27 mouse cellular contexts compared by ENCODE assay signal in genomic region chr1:98023866-98024265, GRCm38 (mm10).
DNase-seq lines count a peak whose midpoint lies in the region; ATAC-seq and TF ChIP-seq lines count a peak whose summit lies in the region.
"Had no signal": no experiment of that assay in that cellular context is flagged by ENCODE, and none has a peak within 500 bp of the region (broad histone marks: within the 10 kb centered on the region; RNA-seq: fewer than 3 reads in every experiment).

No protein-coding gene starts in this region.

- no peaks in the 10 kb centered on the region for H3K27me3 ChIP-seq in cerebellum, adult 2 months (ENCODE audit: control insufficient read depth, insufficient read depth, low read length)
- no peaks in the 10 kb centered on the region for H3K27me3 ChIP-seq in hindbrain, postnatal 0 days (ENCODE audit: insufficient read depth, low read length)
- no peaks in the 10 kb centered on the region for H3K27me3 ChIP-seq in hindbrain, embryonic 14.5 days (ENCODE audit: control insufficient read depth, insufficient read depth, low read length)
- no peaks in the 10 kb centered on the region for H3K27me3 ChIP-seq in midbrain, postnatal 0 days (ENCODE audit: insufficient read depth, low read length)
- H3K27me3 ChIP-seq in midbrain, embryonic 16.5 days (ENCODE audit: control insufficient read depth, insufficient read depth, low read depth, low read length) = no peaks in the 10 kb centered on the region
- H3K27me3 ChIP-seq: CH12.LX; embryonic facial prominence, embryonic 13.5 days; forebrain, embryonic 12.5 days; forebrain, embryonic 15.5 days; hindbrain, embryonic 12.5 days; intestine, embryonic 15.5 days; Patski had no signal

- DNase-seq in cerebellum, postnatal 14 days = peak; percentile 49 to 52
- no peak for DNase-seq in cerebellum, adult 2 months
- DNase-seq in hindbrain, postnatal 0 days (ENCODE audit: low spot score) = peak; percentile 57
- no peak for DNase-seq in hindbrain, embryonic 14.5 days (ENCODE audit: low spot score)
- DNase-seq in midbrain, postnatal 0 days (ENCODE audit: low spot score) = peak; percentile 65
- DNase-seq: adrenal gland, postnatal 10 days; adrenal gland, postnatal 36 days; B cell, adult 2 months; cerebellum, adult 11 months; cerebellum, adult 8-10 months; cerebellum, postnatal 25 days; embryo, embryonic 11 days; gastrocnemius, postnatal 25 days; heart, adult 2 months; kidney, adult 11 months had no signal

- H3K27ac ChIP-seq in cerebellum, adult 2 months (ENCODE audit: insufficient read depth, low read length) = no peak overlapping the region
- H3K27ac ChIP-seq in hindbrain, postnatal 0 days = no peak overlapping the region
- H3K27ac ChIP-seq in hindbrain, embryonic 14.5 days = no peak overlapping the region
- no peak overlapping the region for H3K27ac ChIP-seq in midbrain, postnatal 0 days (ENCODE audit: low read depth, low read length)
- H3K27ac ChIP-seq in midbrain, embryonic 16.5 days (ENCODE audit: low read length) = no peak overlapping the region
- H3K27ac ChIP-seq: embryonic facial prominence, embryonic 10.5 days; embryonic facial prominence, embryonic 13.5 days; forebrain, embryonic 12.5 days; forebrain, embryonic 15.5 days; heart, adult 2 months; heart, embryonic 10.5 days; hindbrain, embryonic 12.5 days; intestine, embryonic 15.5 days had no signal

- no peaks in the 10 kb centered on the region for H3K9me3 ChIP-seq in hindbrain, postnatal 0 days (ENCODE audit: low read length)
- no peaks in the 10 kb centered on the region for H3K9me3 ChIP-seq in hindbrain, embryonic 14.5 days (ENCODE audit: control insufficient read depth, low read length)
- H3K9me3 ChIP-seq in midbrain, postnatal 0 days (ENCODE audit: low read length) = no peaks in the 10 kb centered on the region
- no peaks in the 10 kb centered on the region for H3K9me3 ChIP-seq in midbrain, embryonic 16.5 days (replicated peaks; ENCODE audit: control insufficient read depth, low read length, poor library complexity, severe bottlenecking)
- H3K9me3 ChIP-seq: embryonic facial prominence, embryonic 10.5 days; embryonic facial prominence, embryonic 13.5 days; forebrain, embryonic 12.5 days; forebrain, embryonic 15.5 days; heart, embryonic 10.5 days; hindbrain, embryonic 12.5 days; intestine, embryonic 15.5 days had no signal

- no peak for TF ChIP-seq POLR2A in cerebellum, adult 2 months (IDR thresholded peaks at IDR 0.05; ENCODE audit: borderline replicate concordance, insufficient read depth, low read length)

- no peaks in the 10 kb centered on the region for H3K4me1 ChIP-seq in cerebellum, adult 2 months (ENCODE audit: control insufficient read depth, insufficient read depth, low read length)
- H3K4me1 ChIP-seq in hindbrain, postnatal 0 days (ENCODE audit: insufficient read depth, low read length) = no peaks in the 10 kb centered on the region
- H3K4me1 ChIP-seq in hindbrain, embryonic 14.5 days (replicated peaks; ENCODE audit: control insufficient read depth, insufficient read depth, low read length) = no peaks in the 10 kb centered on the region
- no peaks in the 10 kb centered on the region for H3K4me1 ChIP-seq in midbrain, postnatal 0 days (ENCODE audit: insufficient read depth, low read length)
- H3K4me1 ChIP-seq in midbrain, embryonic 16.5 days (ENCODE audit: control insufficient read depth, insufficient read depth, low read length) = no peaks in the 10 kb centered on the region
- H3K4me1 ChIP-seq: embryonic facial prominence, embryonic 10.5 days; embryonic facial prominence, embryonic 13.5 days; forebrain, embryonic 12.5 days; forebrain, embryonic 15.5 days; heart, embryonic 10.5 days; hindbrain, embryonic 12.5 days; intestine, embryonic 15.5 days had no signal

- WGBS in cerebellum, adult 2 months = 20% methylated on average over 4 of the region's 4 CpGs
- 64% methylated on average over 4 of the region's 4 CpGs for WGBS in hindbrain, postnatal 0 days
- 88% methylated on average over 4 of the region's 4 CpGs for WGBS in hindbrain, embryonic 14.5 days
- WGBS in midbrain, postnatal 0 days = 79% methylated on average over 4 of the region's 4 CpGs
- 84% methylated on average over 4 of the region's 4 CpGs for WGBS in midbrain, embryonic 16.5 days

- H3K4me2 ChIP-seq in hindbrain, postnatal 0 days (ENCODE audit: low read depth, low read length) = no peak overlapping the region
- H3K4me2 ChIP-seq in hindbrain, embryonic 14.5 days (replicated peaks) = no peak overlapping the region
- H3K4me2 ChIP-seq in midbrain, postnatal 0 days (ENCODE audit: low read depth, low read length, poor library complexity, severe bottlenecking) = no peak overlapping the region
- H3K4me2 ChIP-seq in midbrain, embryonic 16.5 days (ENCODE audit: low read length) = no peak overlapping the region
- H3K4me2 ChIP-seq: embryonic facial prominence, embryonic 13.5 days; forebrain, embryonic 12.5 days; forebrain, embryonic 15.5 days; hindbrain, embryonic 12.5 days; intestine, embryonic 15.5 days had no signal

- H3K36me3 ChIP-seq in hindbrain, postnatal 0 days (ENCODE audit: insufficient read depth, low read length) = no peaks in the 10 kb centered on the region
- no peaks in the 10 kb centered on the region for H3K36me3 ChIP-seq in hindbrain, embryonic 14.5 days (replicated peaks; ENCODE audit: control insufficient read depth, insufficient read depth)
- no peaks in the 10 kb centered on the region for H3K36me3 ChIP-seq in midbrain, postnatal 0 days (ENCODE audit: insufficient read depth, low read length)
- no peaks in the 10 kb centered on the region for H3K36me3 ChIP-seq in midbrain, embryonic 16.5 days (ENCODE audit: control insufficient read depth, insufficient read depth, low read length)
- H3K36me3 ChIP-seq: embryonic facial prominence, embryonic 10.5 days; embryonic facial prominence, embryonic 13.5 days; forebrain, embryonic 12.5 days; forebrain, embryonic 15.5 days; G1E; heart, embryonic 10.5 days; hindbrain, embryonic 12.5 days; intestine, embryonic 15.5 days had no signal

- no peak for TF ChIP-seq CTCF in cerebellum, adult 2 months (IDR thresholded peaks at IDR 0.05; ENCODE audit: borderline replicate concordance, insufficient read depth, low read depth, low read length)
- TF ChIP-seq CTCF in hindbrain, postnatal 0 days (IDR thresholded peaks at IDR 0.05; ENCODE audit: low read depth) = no peak
- TF ChIP-seq CTCF in midbrain, postnatal 0 days (IDR thresholded peaks at IDR 0.05) = no peak

- no peak overlapping the region for H3K9ac ChIP-seq in hindbrain, postnatal 0 days (replicated peaks; ENCODE audit: low read length)
- no peak overlapping the region for H3K9ac ChIP-seq in hindbrain, embryonic 14.5 days
- no peak overlapping the region for H3K9ac ChIP-seq in midbrain, postnatal 0 days (replicated peaks; ENCODE audit: low read length, poor library complexity, severe bottlenecking)
- H3K9ac ChIP-seq in midbrain, embryonic 16.5 days (ENCODE audit: low read depth, low read length) = no peak overlapping the region
- H3K9ac ChIP-seq: embryonic facial prominence, embryonic 13.5 days; forebrain, embryonic 12.5 days; forebrain, embryonic 15.5 days; hindbrain, embryonic 12.5 days; intestine, embryonic 15.5 days had no signal

- ATAC-seq in hindbrain, postnatal 0 days = 0 out of 2 replicates have a peak, but pooled peaks have one; percentile 61
- no peak for ATAC-seq in hindbrain, embryonic 14.5 days (ENCODE audit: low FRiP score)
- no peak for ATAC-seq in midbrain, postnatal 0 days (ENCODE audit: low FRiP score)
- no peak for ATAC-seq in midbrain, embryonic 16.5 days
- ATAC-seq: forebrain, embryonic 15.5 days; intestine, embryonic 15.5 days; Patski had no signal

- H3K4me3 ChIP-seq in cerebellum, adult 2 months (replicated peaks; ENCODE audit: insufficient read depth, low read depth, low read length) = no peak overlapping the region
- H3K4me3 ChIP-seq in hindbrain, postnatal 0 days (ENCODE audit: low read length) = no peak overlapping the region
- no peak overlapping the region for H3K4me3 ChIP-seq in hindbrain, embryonic 14.5 days (replicated peaks; ENCODE audit: low read length)
- no peak overlapping the region for H3K4me3 ChIP-seq in midbrain, postnatal 0 days (ENCODE audit: low read depth, low read length)
- H3K4me3 ChIP-seq in midbrain, embryonic 16.5 days (ENCODE audit: low read depth, low read length) = no peak overlapping the region
- H3K4me3 ChIP-seq: embryonic facial prominence, embryonic 10.5 days; embryonic facial prominence, embryonic 13.5 days; erythroblast, embryonic 14.5 days; forebrain, embryonic 12.5 days; forebrain, embryonic 15.5 days; heart, adult 2 months; heart, embryonic 10.5 days; hindbrain, embryonic 12.5 days; intestine, embryonic 15.5 days had no signal

Comparison
In these comparisons a context has a peak if more than half of its experiments do, and no peak if none do; other contexts are left out.
1. DNase-seq: peak in cerebellum, postnatal 14 days (2 of 2), hindbrain, postnatal 0 days (single experiment) and midbrain, postnatal 0 days (single experiment); none in cerebellum, adult 2 months (0 of 2) and hindbrain, embryonic 14.5 days (single experiment).